Mouse (Mus musculus): ENCODE results near the gene Plekhg3. TPM values are rescaled to one million over a fixed set of nuclear protein-coding genes. Genes with fewer than 3 reads are reported as not detected.

Gene Plekhg3
- polyA plus RNA-seq, 1 experiment: 57.9 TPM

GRCm38 (mm10) chr12:76591037-76591436 is 60.3 kb downstream of the Plekhg3 start:
- Histone ChIP-seq H3K36me3 (ENCODE audit: control insufficient read depth, insufficient read depth, low read length) (no peaks in the 10 kb centered on the region), H3K27ac (ENCODE audit: insufficient read depth, low read depth, low read length) (no peak overlapping the region), H3K4me1 (ENCODE audit: control insufficient read depth, insufficient read depth, low read length) (no peaks in the 10 kb centered on the region), H3K27me3 (replicated peaks; ENCODE audit: control insufficient read depth, insufficient read depth, low read length) (no peaks in the 10 kb centered on the region), H3K4me3 (ENCODE audit: insufficient read depth, low read depth, low read length) (no peak overlapping the region)
- WGBS: 90% methylated on average over 3 of the region's 3 CpGs
- DNase-seq: no peak
- TF ChIP-seq CTCF (conservative IDR thresholded peaks at IDR 0.05; ENCODE audit: insufficient read depth, insufficient read length, low read depth, low read length) (no peak), POLR2A (IDR thresholded peaks at IDR 0.05; ENCODE audit: low read depth, low read length) (no peak)

DNA sequence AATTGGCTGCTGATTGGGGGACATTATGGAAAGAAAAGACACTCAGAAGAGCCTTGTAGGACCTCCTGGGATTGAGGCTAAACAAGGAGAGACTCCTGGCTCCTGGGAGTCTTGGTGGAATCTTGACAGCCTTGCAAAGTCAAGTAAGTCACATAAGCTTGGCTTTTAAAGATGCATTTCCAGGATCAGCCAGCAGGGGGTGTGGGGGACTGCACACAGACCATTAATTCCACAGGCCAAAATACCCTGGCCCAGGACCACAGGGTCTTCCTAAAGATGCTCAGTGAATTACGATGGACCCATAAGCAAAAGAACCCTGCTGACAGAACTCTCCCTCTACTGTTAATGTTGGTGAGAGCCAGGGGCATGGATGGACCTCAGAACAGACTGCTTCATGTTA is 61.5 kb downstream of the Plekhg3 start:
- no peak overlapping the region for H3K27ac ChIP-seq (ENCODE audit: insufficient read depth, low read depth, low read length)
- H3K4me3 ChIP-seq (ENCODE audit: insufficient read depth, low read depth, low read length): no peak overlapping the region
- TF ChIP-seq CTCF (conservative IDR thresholded peaks at IDR 0.05; ENCODE audit: insufficient read depth, insufficient read length, low read depth, low read length) (peak; percentile 71), POLR2A (IDR thresholded peaks at IDR 0.05; ENCODE audit: low read depth, low read length) (no peak)
- DNase-seq: peak; percentile 52
- WGBS: 62% methylated on average over 1 of the region's 1 CpGs
- H3K36me3 ChIP-seq (ENCODE audit: control insufficient read depth, insufficient read depth, low read length): no peaks in the 10 kb centered on the region
- H3K27me3 ChIP-seq (replicated peaks; ENCODE audit: control insufficient read depth, insufficient read depth, low read length): no peaks in the 10 kb centered on the region
- no peaks in the 10 kb centered on the region for H3K4me1 ChIP-seq (ENCODE audit: control insufficient read depth, insufficient read depth, low read length)

- no peak for DNase-seq
- Histone ChIP-seq H3K36me3 (ENCODE audit: control insufficient read depth, insufficient read depth, low read length) (no peaks in the 10 kb centered on the region), H3K27me3 (replicated peaks; ENCODE audit: control insufficient read depth, insufficient read depth, low read length) (no peaks in the 10 kb centered on the region), H3K4me1 (ENCODE audit: control insufficient read depth, insufficient read depth, low read length) (peaks cover 7% of the 10 kb centered on the region), H3K4me3 (ENCODE audit: insufficient read depth, low read depth, low read length) (no peak overlapping the region), H3K27ac (ENCODE audit: insufficient read depth, low read depth, low read length) (no peak overlapping the region)
- TF ChIP-seq POLR2A (IDR thresholded peaks at IDR 0.05; ENCODE audit: low read depth, low read length): no peak
- TF ChIP-seq CTCF (conservative IDR thresholded peaks at IDR 0.05; ENCODE audit: insufficient read depth, insufficient read length, low read depth, low read length): no peak
- 97% methylated on average over 6 of the region's 6 CpGs for WGBS
Observed at GRCm38 (mm10) chr12:76593254-76593653, 62.6 kb downstream of the Plekhg3 start.

DNA sequence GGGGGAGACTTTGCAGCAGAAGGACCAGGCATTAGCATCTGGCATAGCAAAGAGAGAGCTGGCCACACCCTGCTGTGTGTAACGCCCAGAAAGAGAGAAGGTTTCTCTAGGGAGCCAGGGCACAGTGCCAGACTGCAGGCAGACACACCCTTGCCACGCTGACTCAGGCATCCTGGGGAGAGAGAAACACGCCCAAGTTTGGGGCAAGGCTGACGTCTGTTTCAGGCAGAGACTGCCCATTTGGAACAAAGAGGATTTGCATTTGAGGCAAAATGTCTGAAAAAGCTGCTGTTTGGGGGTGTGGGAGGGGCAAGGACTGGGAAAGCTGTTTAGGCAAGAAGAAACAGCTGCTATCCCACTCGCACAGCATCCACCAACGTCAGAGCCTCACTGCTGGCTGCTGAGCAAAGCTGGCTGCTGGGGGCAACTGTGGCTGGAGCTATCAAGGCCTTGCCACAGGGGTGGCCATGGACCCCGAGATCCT is 63.2 kb downstream of the Plekhg3 start:
- Histone ChIP-seq H3K4me1 (ENCODE audit: control insufficient read depth, insufficient read depth, low read length) (peaks cover 10% of the 10 kb centered on the region), H3K4me3 (ENCODE audit: insufficient read depth, low read depth, low read length) (no peak overlapping the region), H3K27ac (ENCODE audit: insufficient read depth, low read depth, low read length) (no peak overlapping the region), H3K27me3 (replicated peaks; ENCODE audit: control insufficient read depth, insufficient read depth, low read length) (no peaks in the 10 kb centered on the region), H3K36me3 (ENCODE audit: control insufficient read depth, insufficient read depth, low read length) (no peaks in the 10 kb centered on the region)
- WGBS: 22% methylated on average over 7 of the region's 7 CpGs
- TF ChIP-seq CTCF (conservative IDR thresholded peaks at IDR 0.05; ENCODE audit: insufficient read depth, insufficient read length, low read depth, low read length) (no peak), POLR2A (IDR thresholded peaks at IDR 0.05; ENCODE audit: low read depth, low read length) (no peak)
- DNase-seq: peak; percentile 79

DNA sequence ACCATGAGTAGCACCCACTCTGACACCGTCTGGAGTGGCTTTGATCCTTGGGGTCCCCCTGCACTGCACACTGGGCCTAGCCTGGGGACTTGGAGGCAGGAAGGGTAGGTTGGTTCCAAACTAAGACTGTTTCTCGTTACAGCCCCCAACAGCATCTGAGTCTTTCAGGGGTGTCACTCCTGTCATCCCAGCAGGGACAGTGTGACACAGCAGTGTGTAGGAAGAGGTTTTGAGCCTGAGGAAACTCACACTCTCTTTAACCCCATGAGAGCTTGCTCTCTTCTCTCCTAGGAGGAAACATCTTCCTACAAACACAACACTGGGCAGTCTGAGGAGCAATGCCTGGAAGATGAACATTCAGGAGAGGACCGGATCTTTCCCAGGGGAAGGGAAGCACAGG is 63.9 kb downstream of the Plekhg3 start:
- H3K4me3 ChIP-seq (ENCODE audit: insufficient read depth, low read depth, low read length): no peak overlapping the region
- DNase-seq: no peak
- TF ChIP-seq CTCF (conservative IDR thresholded peaks at IDR 0.05; ENCODE audit: insufficient read depth, insufficient read length, low read depth, low read length) (no peak), POLR2A (IDR thresholded peaks at IDR 0.05; ENCODE audit: low read depth, low read length) (no peak)
- 88% methylated on average over 3 of the region's 3 CpGs for WGBS
- H3K36me3 ChIP-seq (ENCODE audit: control insufficient read depth, insufficient read depth, low read length): no peaks in the 10 kb centered on the region
- no peak overlapping the region for H3K27ac ChIP-seq (ENCODE audit: insufficient read depth, low read depth, low read length)
- no peaks in the 10 kb centered on the region for H3K27me3 ChIP-seq (replicated peaks; ENCODE audit: control insufficient read depth, insufficient read depth, low read length)
- peaks cover 10% of the 10 kb centered on the region for H3K4me1 ChIP-seq (ENCODE audit: control insufficient read depth, insufficient read depth, low read length)

DNA sequence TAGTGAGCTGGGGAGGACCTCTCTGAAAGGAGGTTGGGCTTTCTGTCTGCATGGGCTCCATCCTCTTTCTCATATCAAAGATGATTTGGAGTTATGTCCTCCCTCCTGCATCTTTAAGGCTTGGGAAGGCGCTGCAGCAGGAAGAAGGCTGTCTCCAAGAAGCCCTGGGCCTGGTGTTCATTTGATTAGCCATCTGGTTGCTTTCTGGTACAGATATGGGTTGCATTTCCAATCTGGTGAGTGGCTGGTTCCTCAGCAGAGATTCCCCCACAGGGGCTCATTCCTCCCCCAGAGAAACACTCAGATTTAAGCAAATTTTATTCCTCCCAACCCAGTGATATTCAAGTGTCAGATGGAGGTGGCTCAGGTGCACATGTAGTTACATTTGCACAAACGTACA is 65.1 kb downstream of the Plekhg3 start:
- Histone ChIP-seq H3K4me3 (ENCODE audit: insufficient read depth, low read depth, low read length) (no peak overlapping the region), H3K4me1 (ENCODE audit: control insufficient read depth, insufficient read depth, low read length) (peaks cover 10% of the 10 kb centered on the region), H3K36me3 (ENCODE audit: control insufficient read depth, insufficient read depth, low read length) (no peaks in the 10 kb centered on the region), H3K27me3 (replicated peaks; ENCODE audit: control insufficient read depth, insufficient read depth, low read length) (no peaks in the 10 kb centered on the region), H3K27ac (ENCODE audit: insufficient read depth, low read depth, low read length) (no peak overlapping the region)
- no peak for DNase-seq
- no peak for TF ChIP-seq POLR2A (IDR thresholded peaks at IDR 0.05; ENCODE audit: low read depth, low read length)
- no peak for TF ChIP-seq CTCF (conservative IDR thresholded peaks at IDR 0.05; ENCODE audit: insufficient read depth, insufficient read length, low read depth, low read length)
- 89% methylated on average over 2 of the region's 2 CpGs for WGBS

- H3K27ac ChIP-seq (ENCODE audit: insufficient read depth, low read depth, low read length): no peak overlapping the region
- H3K4me1 ChIP-seq (ENCODE audit: control insufficient read depth, insufficient read depth, low read length): peaks cover 10% of the 10 kb centered on the region
- H3K36me3 ChIP-seq (ENCODE audit: control insufficient read depth, insufficient read depth, low read length): no peaks in the 10 kb centered on the region
- DNase-seq: peak; percentile 77
- H3K27me3 ChIP-seq (replicated peaks; ENCODE audit: control insufficient read depth, insufficient read depth, low read length): no peaks in the 10 kb centered on the region
- 58% methylated on average over 15 of the region's 15 CpGs for WGBS
- H3K4me3 ChIP-seq (ENCODE audit: insufficient read depth, low read depth, low read length): no peak overlapping the region
- TF ChIP-seq CTCF (conservative IDR thresholded peaks at IDR 0.05; ENCODE audit: insufficient read depth, insufficient read length, low read depth, low read length) (peak; percentile 91), POLR2A (IDR thresholded peaks at IDR 0.05; ENCODE audit: low read depth, low read length) (no peak)
Observed at GRCm38 (mm10) chr12:76596292-76597023, 65.8 kb downstream of the Plekhg3 start.

Data from kidney, adult 2 months (tissue).